Mouse (Mus musculus) hindbrain, embryonic 15.5 days (tissue): ENCODE data around the gene Fancf. TPM values are rescaled to one million over a fixed set of nuclear protein-coding genes. Genes with fewer than 3 reads are reported as not detected.

Experiments used
- ATAC-seq: fragments of 200-750 bp; cut with Nextera tagmentation; 2 replicates; pipeline ENCODE4 v1.8.0; 2017; ENCODE audit warnings: low read depth, moderate number of reproducible peaks, moderate TSS enrichment; ENCODE audit not compliant: low FRiP score
- H3K27ac ChIP-seq: fragments of 300-500 bp; sonication (generic); replicated peaks from 2 replicates; pipeline ENCODE4 v1.5.1; 2015; ENCODE audit warnings: mild to moderate bottlenecking, inconsistent platforms
- H3K27me3 ChIP-seq: fragments of 300-500 bp; sonication (generic); 2 replicates; pipeline ENCODE4 v1.6.1; 2015; ENCODE audit warnings: control low read depth, inconsistent platforms
- H3K36me3 ChIP-seq: fragments of 300-500 bp; sonication (generic); 2 replicates; pipeline ENCODE4 v1.6.1; 2015; ENCODE audit warnings: control low read depth, inconsistent platforms
- H3K4me1 ChIP-seq: fragments of 300-500 bp; sonication (generic); replicated peaks from 2 replicates; pipeline ENCODE4 v1.6.1; 2015; ENCODE audit warnings: control low read depth, inconsistent platforms
- H3K4me2 ChIP-seq: fragments of 300-500 bp; sonication (generic); 2 replicates; pipeline ENCODE4 v1.6.1; 2015; ENCODE audit warnings: moderate library complexity, mild to moderate bottlenecking, inconsistent platforms
- H3K4me3 ChIP-seq: fragments of 300-500 bp; sonication (generic); 2 replicates; pipeline ENCODE4 v1.5.1; 2015; ENCODE audit warnings: mild to moderate bottlenecking, inconsistent platforms
- H3K9ac ChIP-seq: fragments of 300-500 bp; sonication (generic); 2 replicates; pipeline ENCODE4 v1.6.1; 2015; ENCODE audit warnings: inconsistent platforms
- H3K9me3 ChIP-seq: fragments of 300-500 bp; sonication (generic); 2 replicates; pipeline ENCODE4 v1.6.1; 2016; ENCODE audit warnings: control low read depth, inconsistent platforms
- WGBS: fragments of 180-500 bp; shearing (Covaris S2); methylation state at CpG from one replicate; pipeline ENCODE4 v1.1.7; 2015; 5-methylcytosine and 5-hydroxymethylcytosine counted together
- polyA plus RNA-seq: library from polyadenylated mRNA; unstranded; fragments of >200 nt; fragmentation: Nextera tagmentation; extraction: Ambion mirVana; gene quantifications from 2 replicates; pipeline ENCODE4 v1.2.1, GENCODE M21; 2015

Fancf gene
- 9.5 TPM in 2 replicates for polyA plus RNA-seq

DNA sequence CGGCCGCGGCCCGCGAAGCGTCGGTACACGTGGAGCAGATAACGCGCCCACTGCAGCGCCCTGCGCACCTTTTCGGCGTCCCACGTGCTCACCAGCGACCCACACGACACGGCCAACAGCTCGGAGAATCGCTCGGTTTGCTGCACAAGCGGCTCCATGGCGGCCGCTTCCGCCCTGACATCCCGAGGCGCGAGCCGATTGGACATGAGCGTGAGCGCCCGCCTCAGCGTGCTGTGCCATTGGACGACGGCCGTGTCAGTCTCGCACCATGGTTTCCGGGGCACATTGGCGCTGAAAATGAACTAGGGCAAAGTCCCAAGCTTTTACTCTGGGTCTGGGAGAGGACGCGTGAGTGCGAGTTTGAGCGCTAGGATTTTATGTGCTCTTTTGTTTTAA, at the start of gene Fancf:
Fancf (minus strand) TSS at position 171 of the 396 bp plus-strand sequence.
- WGBS, result under 1% methylated on average over 42 of the region's 43 CpGs
- Histone ChIP-seq H3K4me1 (peaks cover 32% of the 10 kb centered on the region), H3K9me3 (no peaks in the 10 kb centered on the region), H3K36me3 (no peaks in the 10 kb centered on the region), H3K27me3 (no peaks in the 10 kb centered on the region), H3K27ac (peak within 1 kb of the TSS; percentile 100), H3K9ac (peak within 1 kb of the TSS; percentile 86), H3K4me2 (peak within 1 kb of the TSS; percentile 79), H3K4me3 (peak within 1 kb of the TSS; percentile 80)
- ATAC-seq, result peak; percentile 98

DNA sequence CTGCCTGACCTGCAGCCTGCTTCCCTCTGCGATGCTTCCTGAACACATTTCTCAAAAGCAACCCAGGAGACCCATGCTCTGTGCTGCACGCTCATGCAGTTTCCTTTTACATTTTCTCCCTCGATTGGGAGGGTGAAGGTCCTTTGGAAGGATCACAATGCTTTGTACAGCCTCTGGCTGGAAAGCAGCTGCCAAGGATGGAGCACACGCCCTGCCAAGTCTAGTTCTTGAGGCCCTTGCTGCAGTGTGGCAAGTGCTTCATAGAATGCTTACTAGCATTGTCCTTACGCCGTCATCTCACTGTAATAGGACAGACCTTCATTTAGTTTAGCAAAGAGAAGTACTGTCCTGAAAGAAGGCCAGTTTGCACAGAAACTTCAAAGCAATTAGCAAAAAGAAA, 37.0 kb upstream of the Fancf start:
- Histone ChIP-seq H3K4me3 (no peak overlapping the region), H3K27ac (no peak overlapping the region), H3K4me1 (no peaks in the 10 kb centered on the region), H3K9me3 (no peaks in the 10 kb centered on the region), H3K27me3 (no peaks in the 10 kb centered on the region), H3K36me3 (no peaks in the 10 kb centered on the region), H3K9ac (no peak overlapping the region), H3K4me2 (no peak overlapping the region)
- ATAC-seq, result no peak
- 70% methylated on average over 6 of the region's 6 CpGs for WGBS

GRCm38 (mm10) chr7:51894939-51895338, 32.9 kb upstream of the Fancf start:
- Histone ChIP-seq H3K36me3 (no peaks in the 10 kb centered on the region), H3K4me2 (no peak overlapping the region), H3K4me3 (no peak overlapping the region), H3K27ac (no peak overlapping the region), H3K27me3 (no peaks in the 10 kb centered on the region), H3K9me3 (no peaks in the 10 kb centered on the region), H3K9ac (no peak overlapping the region), H3K4me1 (no peaks in the 10 kb centered on the region)
- 57% methylated on average over 2 of the region's 2 CpGs for WGBS
- ATAC-seq, result no peak

- Histone ChIP-seq H3K36me3 (no peaks in the 10 kb centered on the region), H3K27me3 (no peaks in the 10 kb centered on the region), H3K9ac (no peak overlapping the region), H3K9me3 (no peaks in the 10 kb centered on the region), H3K4me3 (no peak overlapping the region), H3K4me1 (no peaks in the 10 kb centered on the region), H3K4me2 (no peak overlapping the region), H3K27ac (no peak overlapping the region)
- 80% methylated on average over 4 of the region's 4 CpGs for WGBS
- no peak for ATAC-seq
Observed at GRCm38 (mm10) chr7:51894133-51894801, 32.2 kb upstream of the Fancf start.

DNA sequence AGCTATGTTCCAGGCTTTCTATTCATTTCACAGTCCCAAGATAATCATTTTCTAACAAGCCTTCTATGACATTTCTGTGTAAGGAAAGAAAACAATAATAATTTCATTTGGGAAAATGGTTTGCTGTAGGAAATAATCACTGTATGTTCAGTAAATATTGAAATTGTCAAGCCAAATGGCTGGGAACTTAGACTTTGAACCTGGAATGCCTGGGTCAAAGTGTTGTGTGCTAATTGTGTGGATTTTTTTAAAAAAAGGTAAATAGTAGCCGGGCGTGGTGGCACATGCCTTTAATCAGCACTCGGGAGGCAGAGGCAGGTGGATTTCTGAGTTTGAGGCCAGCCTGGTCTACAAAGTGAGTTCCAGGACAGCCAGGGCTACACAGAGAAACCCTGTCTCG, 30.9 kb upstream of the Fancf start:
- H3K27me3 ChIP-seq, result no peaks in the 10 kb centered on the region
- WGBS, result 82% methylated on average over 4 of the region's 4 CpGs
- no peaks in the 10 kb centered on the region for H3K36me3 ChIP-seq
- no peak overlapping the region for H3K4me2 ChIP-seq
- H3K27ac ChIP-seq, result no peak overlapping the region
- H3K9ac ChIP-seq, result no peak overlapping the region
- H3K9me3 ChIP-seq, result no peaks in the 10 kb centered on the region
- no peak overlapping the region for H3K4me3 ChIP-seq
- H3K4me1 ChIP-seq, result no peaks in the 10 kb centered on the region
- no peak for ATAC-seq

DNA sequence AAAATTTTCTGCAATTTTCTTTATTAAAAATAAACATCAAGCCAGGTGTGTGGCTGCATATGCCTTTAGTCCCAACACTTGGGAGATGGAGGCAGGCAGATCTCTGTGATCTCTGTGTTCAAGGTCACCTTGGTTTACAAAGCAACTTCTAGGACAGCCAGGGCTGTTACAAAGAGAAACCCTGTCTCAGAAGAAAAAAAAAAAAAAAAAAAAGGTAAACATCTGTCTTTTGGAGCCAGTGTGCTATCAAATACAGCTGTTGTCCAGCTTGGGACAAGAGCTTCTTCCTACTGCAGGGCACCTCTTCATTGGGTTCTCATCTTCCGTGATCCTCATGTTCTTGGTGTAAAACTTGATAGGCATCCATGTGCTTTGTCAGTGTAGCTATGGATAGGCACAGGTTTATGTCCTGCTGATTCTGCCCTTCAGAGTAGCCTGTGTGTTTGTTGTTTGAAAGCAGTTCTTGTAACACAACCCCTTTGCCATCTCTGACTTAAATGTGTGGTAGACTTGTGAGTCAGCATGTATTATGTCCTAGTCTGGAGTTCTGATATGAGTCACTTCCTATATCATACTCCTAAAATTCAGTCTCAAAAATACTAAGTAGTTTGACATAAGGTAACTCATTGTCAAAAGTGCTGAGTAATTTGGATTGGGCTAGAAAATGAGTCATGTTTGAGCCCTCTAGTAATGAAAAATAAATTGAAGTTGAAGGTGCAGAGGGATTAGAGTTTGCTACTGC, 30.3 kb upstream of the Fancf start:
- H3K36me3 ChIP-seq, result no peaks in the 10 kb centered on the region
- no peak overlapping the region for H3K9ac ChIP-seq
- no peaks in the 10 kb centered on the region for H3K27me3 ChIP-seq
- ATAC-seq, result no peak
- H3K27ac ChIP-seq, result no peak overlapping the region
- no peaks in the 10 kb centered on the region for H3K9me3 ChIP-seq
- no peaks in the 10 kb centered on the region for H3K4me1 ChIP-seq
- no peak overlapping the region for H3K4me2 ChIP-seq
- H3K4me3 ChIP-seq, result no peak overlapping the region
- 92% methylated on average over 1 of the region's 1 CpGs for WGBS

GRCm38 (mm10) chr7:51889601-51890000, 27.5 kb upstream of the Fancf start:
- H3K27ac ChIP-seq, result no peak overlapping the region
- H3K27me3 ChIP-seq, result no peaks in the 10 kb centered on the region
- no peaks in the 10 kb centered on the region for H3K4me1 ChIP-seq
- H3K4me2 ChIP-seq, result no peak overlapping the region
- no peaks in the 10 kb centered on the region for H3K36me3 ChIP-seq
- 94% methylated on average over 7 of the region's 7 CpGs for WGBS
- no peak overlapping the region for H3K9ac ChIP-seq
- H3K4me3 ChIP-seq, result no peak overlapping the region
- no peak for ATAC-seq
- H3K9me3 ChIP-seq, result no peaks in the 10 kb centered on the region

- H3K9ac ChIP-seq, result no peak overlapping the region
- H3K36me3 ChIP-seq, result no peaks in the 10 kb centered on the region
- no peaks in the 10 kb centered on the region for H3K27me3 ChIP-seq
- no peaks in the 10 kb centered on the region for H3K9me3 ChIP-seq
- no peaks in the 10 kb centered on the region for H3K4me1 ChIP-seq
- no peak overlapping the region for H3K4me2 ChIP-seq
- no peak overlapping the region for H3K4me3 ChIP-seq
- ATAC-seq, result no peak
- H3K27ac ChIP-seq, result no peak overlapping the region
- WGBS, result 80% methylated on average over 11 of the region's 11 CpGs
Observed at GRCm38 (mm10) chr7:51887678-51888567, 25.9 kb upstream of the Fancf start.

- H3K9me3 ChIP-seq, result no peaks in the 10 kb centered on the region
- no peaks in the 10 kb centered on the region for H3K4me1 ChIP-seq
- WGBS, result 59% methylated on average over 3 of the region's 3 CpGs
- no peak for ATAC-seq
- H3K36me3 ChIP-seq, result no peaks in the 10 kb centered on the region
- no peak overlapping the region for H3K4me3 ChIP-seq
- no peak overlapping the region for H3K4me2 ChIP-seq
- no peaks in the 10 kb centered on the region for H3K27me3 ChIP-seq
- H3K27ac ChIP-seq, result no peak overlapping the region
- no peak overlapping the region for H3K9ac ChIP-seq
Observed at GRCm38 (mm10) chr7:51885345-51885744, 23.3 kb upstream of the Fancf start.

DNA sequence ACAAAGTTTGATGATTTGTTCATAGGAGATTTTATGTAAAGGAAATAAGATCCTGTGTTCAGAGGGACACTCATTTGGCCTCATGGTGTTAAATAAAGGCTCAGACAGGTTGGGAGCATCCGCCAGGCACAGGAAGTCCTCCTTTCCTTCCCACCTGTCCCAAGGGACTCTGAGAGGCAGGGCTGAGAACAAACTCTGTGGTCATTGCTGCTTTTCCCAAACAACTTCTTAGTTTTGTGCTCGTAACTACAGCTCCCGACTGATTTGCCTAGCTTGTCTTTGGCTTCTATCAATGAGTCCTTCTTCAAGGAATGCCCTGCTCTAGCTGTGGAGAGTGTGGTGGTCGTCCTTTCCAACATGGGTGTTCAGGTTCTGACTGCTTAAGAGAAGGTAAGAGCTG, 18.1 kb upstream of the Fancf start:
- WGBS, result 81% methylated on average over 4 of the region's 4 CpGs
- no peak overlapping the region for H3K27ac ChIP-seq
- no peak for ATAC-seq
- peaks cover 7% of the 10 kb centered on the region; the same call in 1 of the 2 replicates for H3K4me1 ChIP-seq
- H3K36me3 ChIP-seq, result no peaks in the 10 kb centered on the region
- H3K9ac ChIP-seq, result no peak overlapping the region
- no peak overlapping the region for H3K4me3 ChIP-seq
- peak overlapping the region; percentile 72 for H3K4me2 ChIP-seq
- no peaks in the 10 kb centered on the region for H3K27me3 ChIP-seq
- H3K9me3 ChIP-seq, result no peaks in the 10 kb centered on the region

GRCm38 (mm10) chr7:51879136-51879723, 17.2 kb upstream of the Fancf start:
- H3K4me1 ChIP-seq, result peaks cover 7% of the 10 kb centered on the region; the same call in 1 of the 2 replicates
- H3K4me3 ChIP-seq, result peak overlapping the region; percentile 48
- H3K27ac ChIP-seq, result peak overlapping the region; percentile 85
- no peaks in the 10 kb centered on the region for H3K9me3 ChIP-seq
- H3K4me2 ChIP-seq, result peak overlapping the region; percentile 72
- H3K36me3 ChIP-seq, result no peaks in the 10 kb centered on the region
- H3K27me3 ChIP-seq, result no peaks in the 10 kb centered on the region
- peak overlapping the region; percentile 66 for H3K9ac ChIP-seq
- peak; percentile 95 for ATAC-seq
- 0% methylated on average over 17 of the region's 17 CpGs for WGBS
